In the genomic region with DNA sequence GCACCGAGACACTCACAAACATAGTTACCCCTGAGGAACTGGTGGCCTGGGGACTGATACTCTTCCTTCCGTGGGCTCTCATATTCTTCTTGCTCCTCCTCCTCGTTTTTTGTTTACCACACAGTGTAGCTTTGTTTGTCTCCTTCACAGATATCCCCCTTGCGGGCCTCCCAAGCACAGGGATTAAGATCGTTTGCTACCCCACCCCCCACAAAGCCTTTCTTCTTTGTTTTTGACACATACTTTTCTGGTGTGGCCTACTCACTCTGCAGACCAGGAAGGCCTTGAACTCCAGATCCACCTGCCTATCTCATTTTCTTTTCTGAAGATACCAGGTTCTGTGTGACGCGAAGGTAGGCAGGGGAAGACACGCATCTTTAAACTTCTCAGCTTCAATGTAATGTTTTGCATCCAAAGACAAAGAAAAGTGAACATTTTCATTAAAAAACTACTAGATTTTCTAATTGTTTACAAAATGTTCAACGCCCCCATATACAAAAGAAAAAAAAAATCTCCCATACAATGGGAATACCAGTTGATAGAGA, we compare ENCODE assay signal across 9 mouse cellular contexts. TPM values are rescaled to one million over a fixed set of nuclear protein-coding genes. Genes with fewer than 3 reads are reported as not detected.
DNase-seq lines count a peak whose midpoint lies in the region; ATAC-seq and TF ChIP-seq lines count a peak whose summit lies in the region.
"Had no signal": no experiment of that assay in that cellular context is flagged by ENCODE, and none has a peak within 500 bp of the region (broad histone marks: within the 10 kb centered on the region; RNA-seq: fewer than 3 reads in every experiment).

No protein-coding gene starts in this region.

- DNase-seq in lung, postnatal 0 days (ENCODE audit: low spot score) = no peak
- DNase-seq in lung, postnatal 14 days = no peak
- DNase-seq in frontal cortex, adult 2 months (ENCODE audit: extremely low spot score in 1 of 2, low spot score in 1 of 2) = no peak
- no peak for DNase-seq in adipocyte (ENCODE audit: low spot score)

- no peaks in the 10 kb centered on the region for H3K9me3 ChIP-seq in lung, postnatal 0 days (ENCODE audit: low read length)
- no peaks in the 10 kb centered on the region for H3K9me3 ChIP-seq in embryonic facial prominence, embryonic 13.5 days
- no peaks in the 10 kb centered on the region for H3K9me3 ChIP-seq in intestine, postnatal 0 days (ENCODE audit: control insufficient read depth)
- no peaks in the 10 kb centered on the region for H3K9me3 ChIP-seq in neural tube, embryonic 14.5 days (ENCODE audit: control insufficient read depth, low read length)

- H3K4me3 ChIP-seq in lung, postnatal 0 days (ENCODE audit: low read depth, low read length) = 0 out of 2 replicates have a peak overlapping the region, but pooled peaks have one; percentile 56
- peak overlapping the region; percentile 72 for H3K4me3 ChIP-seq in embryonic facial prominence, embryonic 13.5 days
- peak overlapping the region; percentile 69 for H3K4me3 ChIP-seq in intestine, postnatal 0 days (ENCODE audit: low read depth, low read length)
- peak overlapping the region; percentile 71 for H3K4me3 ChIP-seq in neural tube, embryonic 14.5 days (ENCODE audit: low read depth, low read length)

- peak overlapping the region; percentile 94 for H3K4me2 ChIP-seq in lung, postnatal 0 days (replicated peaks; ENCODE audit: low read depth, low read length)
- peak overlapping the region; percentile 75 for H3K4me2 ChIP-seq in embryonic facial prominence, embryonic 13.5 days
- H3K4me2 ChIP-seq in intestine, postnatal 0 days (replicated peaks; ENCODE audit: low read depth) = peak overlapping the region; percentile 94
- peak overlapping the region; percentile 59 for H3K4me2 ChIP-seq in neural tube, embryonic 14.5 days (ENCODE audit: low read depth, low read length)

- TF ChIP-seq EP300 in lung, postnatal 0 days (IDR thresholded peaks at IDR 0.05) = no peak

- no peak for ATAC-seq in lung, postnatal 0 days
- no peak for ATAC-seq in embryonic facial prominence, embryonic 13.5 days (ENCODE audit: insufficient number of reproducible peaks, insufficient read depth, low FRiP score, low TSS enrichment, low read depth)
- no peak for ATAC-seq in intestine, postnatal 0 days
- ATAC-seq in neural tube, embryonic 14.5 days (ENCODE audit: low read depth) = no peak
- no peak for ATAC-seq in erythroid progenitor cell, adult 5-6 weeks (replicated peaks; ENCODE audit: low FRiP score, poor library complexity, severe bottlenecking)

- H3K36me3 ChIP-seq in lung, postnatal 0 days (ENCODE audit: insufficient read depth, low read length) = no peaks in the 10 kb centered on the region
- H3K36me3 ChIP-seq in embryonic facial prominence, embryonic 13.5 days = 0 out of 2 replicates have a peak, but pooled peaks cover 6% of the 10 kb centered on the region
- H3K36me3 ChIP-seq in intestine, postnatal 0 days (ENCODE audit: control insufficient read depth, insufficient read depth) = no peaks in the 10 kb centered on the region
- H3K36me3 ChIP-seq in neural tube, embryonic 14.5 days (ENCODE audit: control insufficient read depth, insufficient read depth, low read length) = no peaks in the 10 kb centered on the region

- H3K4me1 ChIP-seq in lung, postnatal 0 days (ENCODE audit: insufficient read depth, low read depth, low read length) = 0 out of 2 replicates have a peak, but pooled peaks cover 2% of the 10 kb centered on the region
- H3K4me1 ChIP-seq in embryonic facial prominence, embryonic 13.5 days = peaks cover 4% of the 10 kb centered on the region; the same call in 1 of the 2 replicates
- peaks cover 2% of the 10 kb centered on the region; the same call in 1 of the 2 replicates for H3K4me1 ChIP-seq in intestine, postnatal 0 days (replicated peaks; ENCODE audit: control insufficient read depth, insufficient read depth, low read length)
- no peaks in the 10 kb centered on the region for H3K4me1 ChIP-seq in neural tube, embryonic 14.5 days (ENCODE audit: control insufficient read depth, insufficient read depth, low read length)

- H3K9ac ChIP-seq in lung, postnatal 0 days (replicated peaks; ENCODE audit: low read depth) = no peak overlapping the region
- peak overlapping the region; percentile 96; the same call in 1 of the 2 replicates for H3K9ac ChIP-seq in embryonic facial prominence, embryonic 13.5 days
- peak overlapping the region; percentile 91 for H3K9ac ChIP-seq in intestine, postnatal 0 days (ENCODE audit: low read depth, low read length)
- H3K9ac ChIP-seq in neural tube, embryonic 14.5 days (replicated peaks; ENCODE audit: low read depth, low read length) = no peak overlapping the region; the same call in 1 of the 2 replicates

- H3K27ac ChIP-seq in lung, postnatal 0 days (ENCODE audit: low read length) = no peak overlapping the region
- no peak overlapping the region for H3K27ac ChIP-seq in embryonic facial prominence, embryonic 13.5 days
- no peak overlapping the region for H3K27ac ChIP-seq in intestine, postnatal 0 days (ENCODE audit: low read depth, low read length)
- no peak overlapping the region for H3K27ac ChIP-seq in neural tube, embryonic 14.5 days (ENCODE audit: low read depth, low read length)

- no peak for TF ChIP-seq CTCF in lung, postnatal 0 days (IDR thresholded peaks at IDR 0.05)
- no peak for TF ChIP-seq CTCF in intestine, postnatal 0 days (IDR thresholded peaks at IDR 0.05; ENCODE audit: low read depth)

- peaks cover 10% of the 10 kb centered on the region for H3K27me3 ChIP-seq in lung, postnatal 0 days (replicated peaks; ENCODE audit: insufficient read depth, low read length)
- peaks cover 30% of the 10 kb centered on the region for H3K27me3 ChIP-seq in embryonic facial prominence, embryonic 13.5 days
- peaks cover 8% of the 10 kb centered on the region; the same call in 1 of the 2 replicates for H3K27me3 ChIP-seq in intestine, postnatal 0 days (replicated peaks; ENCODE audit: control insufficient read depth, insufficient read depth, low read length)
- H3K27me3 ChIP-seq in neural tube, embryonic 14.5 days (ENCODE audit: control insufficient read depth, insufficient read depth, low read length) = peaks cover 14% of the 10 kb centered on the region

- WGBS in lung, postnatal 0 days = 66% methylated on average over 9 of the region's 9 CpGs
- WGBS in embryonic facial prominence, embryonic 13.5 days = 48% methylated on average over 9 of the region's 9 CpGs
- 69% methylated on average over 9 of the region's 9 CpGs for WGBS in intestine, postnatal 0 days
- WGBS in neural tube, embryonic 14.5 days = 55% methylated on average over 9 of the region's 9 CpGs

RNA-seq across cellular contexts. Expression of a gene that starts 38.5 kb away (rescaled TPM):
- 0.12 and 0.19 TPM in 2 replicates for polyA plus RNA-seq in lung, postnatal 0 days (2015; fragmentation: Nextera tagmentation; extraction: Ambion mirVana)
- polyA plus RNA-seq in embryonic facial prominence, embryonic 13.5 days (2015; fragmentation: Nextera tagmentation; extraction: Ambion mirVana) = 0.20 TPM in 1 of 2 replicates, not detected in the other
- 0.54 and 0.56 TPM in 2 replicates for polyA plus RNA-seq in intestine, postnatal 0 days (2015; fragmentation: Nextera tagmentation; extraction: Ambion mirVana)
- polyA plus RNA-seq in neural tube, embryonic 14.5 days (2014; fragmentation: Nextera tagmentation; extraction: Ambion mirVana) = not detected in 2 replicates
- not detected in 2 replicates for polyA plus RNA-seq in frontal cortex, adult 2 months (2012; rRNA removed)
- not detected in 2 replicates for total RNA-seq in erythroid progenitor cell, adult 5-6 weeks (2015; ENCODE audit: low replicate concordance)
- total RNA-seq in erythroid progenitor cell, adult 5-6 weeks (2017; ENCODE audit: low replicate concordance) = not detected in 2 replicates
- polyA plus RNA-seq: gonadal fat pad, adult 2 months had no signal

Comparison
In these comparisons a context has a peak if more than half of its experiments do, and no peak if none do; other contexts are left out.
1. H3K9ac ChIP-seq: peak in embryonic facial prominence, embryonic 13.5 days (single experiment) and intestine, postnatal 0 days (single experiment); none in lung, postnatal 0 days (single experiment) and neural tube, embryonic 14.5 days (single experiment).
2. Peak in every context shown above with its lines, with median percentiles within 50 percentile points of each other: H3K4me2 ChIP-seq and H3K4me3 ChIP-seq.